Comparison of ENCODE assay signal across 7 mouse cellular contexts in genomic region chr11:116086258-116087193, GRCm38 (mm10). TPM values are rescaled to one million over a fixed set of nuclear protein-coding genes. Genes with fewer than 3 reads are reported as not detected.
DNase-seq lines count a peak whose midpoint lies in the region; ATAC-seq lines count a peak whose summit lies in the region.

Gene Wbp2 (minus strand): TSS chr11:116086995.

- peak; percentile 95 for ATAC-seq in embryonic facial prominence, embryonic 11.5 days (replicated peaks; ENCODE audit: insufficient number of reproducible peaks, low FRiP score, low TSS enrichment, low read depth)
- ATAC-seq in granulocyte monocyte progenitor cell, adult 5-6 weeks (replicated peaks; ENCODE audit: poor library complexity, severe bottlenecking) = peak; percentile 93
- peak; percentile 98 for ATAC-seq in midbrain, embryonic 13.5 days

- H3K4me1 ChIP-seq in embryonic facial prominence, embryonic 11.5 days (ENCODE audit: control insufficient read depth, insufficient read depth, low read length) = no peaks in the 10 kb centered on the region
- H3K4me1 ChIP-seq in limb, embryonic 10.5 days = peaks cover 26% of the 10 kb centered on the region
- peaks cover 18% of the 10 kb centered on the region for H3K4me1 ChIP-seq in midbrain, embryonic 13.5 days (replicated peaks)

- peak within 1 kb of the TSS; percentile 55 for H3K4me2 ChIP-seq in embryonic facial prominence, embryonic 11.5 days (ENCODE audit: low read depth, low read length)
- peak within 1 kb of the TSS; percentile 64 for H3K4me2 ChIP-seq in midbrain, embryonic 13.5 days (replicated peaks)

- H3K4me3 ChIP-seq in embryonic facial prominence, embryonic 11.5 days (ENCODE audit: low read depth, low read length) = peak within 1 kb of the TSS; percentile 41
- H3K4me3 ChIP-seq in limb, embryonic 10.5 days = peak within 1 kb of the TSS; percentile 66
- H3K4me3 ChIP-seq in midbrain, embryonic 13.5 days (replicated peaks) = peak within 1 kb of the TSS; percentile 49

- H3K27me3 ChIP-seq in embryonic facial prominence, embryonic 11.5 days (ENCODE audit: control insufficient read depth, insufficient read depth, low read length) = no peaks in the 10 kb centered on the region
- H3K27me3 ChIP-seq in limb, embryonic 10.5 days (ENCODE audit: low read depth, poor library complexity, severe bottlenecking) = no peaks in the 10 kb centered on the region
- H3K27me3 ChIP-seq in midbrain, embryonic 13.5 days = no peaks in the 10 kb centered on the region

- H3K27ac ChIP-seq in embryonic facial prominence, embryonic 11.5 days (replicated peaks; ENCODE audit: low read depth, low read length) = no peak within 1 kb of the TSS; the same call in 1 of the 2 replicates
- peak within 1 kb of the TSS; percentile 88 for H3K27ac ChIP-seq in limb, embryonic 10.5 days
- H3K27ac ChIP-seq in midbrain, embryonic 13.5 days = peak within 1 kb of the TSS; percentile 67

- 4% methylated on average over 35 of the region's 43 CpGs for WGBS in embryonic facial prominence, embryonic 11.5 days
- WGBS in limb, embryonic 10.5 days = 6% methylated on average over 41 of the region's 43 CpGs
- WGBS in midbrain, embryonic 13.5 days = 6% methylated on average over 38 of the region's 43 CpGs

- H3K9me3 ChIP-seq in embryonic facial prominence, embryonic 11.5 days (replicated peaks; ENCODE audit: control insufficient read depth, low read length) = no peaks in the 10 kb centered on the region
- no peaks in the 10 kb centered on the region for H3K9me3 ChIP-seq in limb, embryonic 10.5 days (replicated peaks)
- H3K9me3 ChIP-seq in midbrain, embryonic 13.5 days = no peaks in the 10 kb centered on the region

- DNase-seq in adrenal gland, postnatal 14 days = peak; percentile 98
- peak; percentile 99 for DNase-seq in embryonic facial prominence, embryonic 11.5 days (ENCODE audit: low spot score)
- peak; percentile 100 for DNase-seq in kidney, adult 11 months
- DNase-seq in limb, embryonic 10.5 days (ENCODE audit: low spot score) = peak; percentile 97
- DNase-seq in spleen, adult 12 weeks (ENCODE audit: low spot score) = peak; percentile 92

- H3K9ac ChIP-seq in embryonic facial prominence, embryonic 11.5 days (replicated peaks; ENCODE audit: low read length) = peak within 1 kb of the TSS; percentile 43
- H3K9ac ChIP-seq in midbrain, embryonic 13.5 days (replicated peaks) = peak within 1 kb of the TSS; percentile 59

- no peaks in the 10 kb centered on the region; the same call in 1 of the 2 replicates for H3K36me3 ChIP-seq in embryonic facial prominence, embryonic 11.5 days (replicated peaks; ENCODE audit: control insufficient read depth, insufficient read depth, low read depth, low read length)
- H3K36me3 ChIP-seq in limb, embryonic 10.5 days = peaks cover 31% of the 10 kb centered on the region
- peaks cover 26% of the 10 kb centered on the region for H3K36me3 ChIP-seq in midbrain, embryonic 13.5 days

RNA-seq across cellular contexts. Expression of gene Wbp2, which starts in this region (rescaled TPM):
- total RNA-seq in adrenal gland, postnatal 14 days (2021) = 121 and 127 TPM in 2 replicates
- 47.0 and 49.6 TPM in 2 replicates for polyA plus RNA-seq in embryonic facial prominence, embryonic 11.5 days (2014; fragmentation: Nextera tagmentation; extraction: Ambion mirVana)
- 83.3 and 96.6 TPM in 2 replicates for total RNA-seq in granulocyte monocyte progenitor cell, adult 5-6 weeks (2014; fragmentation: Nextera tagmentation)
- 13.6 and 17.3 TPM in 2 replicates for total RNA-seq in granulocyte monocyte progenitor cell, adult 5-6 weeks (2017)
- 54.8 and 56.9 TPM in 2 replicates for polyA plus RNA-seq in limb, embryonic 10.5 days (2016; fragmentation: Nextera tagmentation; extraction: Ambion mirVana)
- 128 and 132 TPM in 2 replicates for polyA plus RNA-seq in midbrain, embryonic 13.5 days (2015; fragmentation: Nextera tagmentation; extraction: Ambion mirVana)
